Mouse (Mus musculus) megakaryocyte-erythroid progenitor cell, adult 5 weeks (primary cell): ENCODE results near the gene C1ql4. TPM values are rescaled to one million over a fixed set of nuclear protein-coding genes. Genes with fewer than 3 reads are reported as not detected.

Source experiments
- polyA plus RNA-seq: library from polyadenylated mRNA; stranded (reverse); fragments of >175 nt; gene quantifications from 2 replicates; pipeline ENCODE4 v1.2.3, GENCODE M21; 2012

The C1ql4 gene
- polyA plus RNA-seq = not detected in 2 replicates

GRCm38 (mm10) chr15:99087253-99088075 is at the start of gene C1ql4:
C1ql4 (minus strand) TSS chr15:99087817.

DNA sequence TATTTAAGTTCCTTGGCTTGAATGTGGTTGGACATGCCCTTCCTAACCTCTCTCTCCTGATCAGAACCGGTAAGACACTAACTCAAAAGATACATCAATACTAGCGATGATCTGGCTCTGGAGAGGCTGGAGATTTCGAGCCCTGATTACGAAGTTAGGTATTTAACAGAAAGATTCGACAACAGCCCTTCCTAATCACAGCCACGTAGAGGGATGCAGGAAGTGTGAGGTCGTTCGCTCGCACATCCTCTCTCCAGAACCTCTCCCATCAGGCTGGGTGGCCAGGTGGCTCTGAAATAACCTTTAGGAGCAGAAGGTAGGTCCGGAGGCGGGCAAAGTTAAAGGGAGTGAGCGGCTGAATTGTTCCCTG is 38.1 kb upstream of the C1ql4 start, which contains the start of gene Spats2:
Gene Spats2 (plus strand): TSS at position 206 of the 370 bp plus-strand sequence.

GRCm38 (mm10) chr15:99092870-99093269 is 5.3 kb upstream of the C1ql4 start, which contains the start of gene Dnajc22:
Dnajc22 (plus strand) TSS chr15:99093170.

GRCm38 (mm10) chr15:99074019-99074599 is 13.5 kb downstream of the C1ql4 start, which contains the start of gene Troap:
Troap (plus strand) TSS chr15:99074575.

DNA sequence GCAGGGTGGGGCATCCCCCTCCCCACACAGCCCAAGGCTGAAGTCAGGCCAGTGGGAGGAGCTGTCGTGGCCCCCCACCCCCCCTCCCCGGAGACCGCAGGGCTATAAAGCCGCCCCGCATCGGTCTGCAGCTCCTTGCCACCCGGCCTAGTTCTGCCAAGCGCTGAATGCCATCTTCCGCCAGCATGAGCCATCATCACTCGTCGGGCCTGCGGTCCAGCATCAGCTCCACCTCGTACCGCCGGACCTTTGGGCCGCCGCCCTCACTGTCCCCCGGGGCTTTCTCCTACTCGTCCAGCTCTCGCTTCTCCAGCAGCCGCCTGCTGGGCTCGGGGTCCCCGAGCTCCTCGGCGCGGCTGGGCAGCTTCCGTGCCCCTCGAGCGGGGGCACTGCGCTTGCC is 32.6 kb downstream of the C1ql4 start, which contains the start of gene Prph:
Gene Prph (plus strand): TSS at position 135 of the 400 bp plus-strand sequence.

Other genes with a start within 250 kb of the C1ql4 start
- gene Kmt2d, start 216.6 kb downstream of the C1ql4 start, polyA plus RNA-seq = 39.2 and 64.9 TPM in 2 replicates
- gene Rhebl1, start 193.3 kb downstream of the C1ql4 start, polyA plus RNA-seq = 2.7 and 2.8 TPM in 2 replicates
- gene Dhh, start 189.3 kb downstream of the C1ql4 start, polyA plus RNA-seq = not detected in 2 replicates
- 25.8 and 31.6 TPM in 2 replicates for gene Lmbr1l, start 169.6 kb downstream of the C1ql4 start, polyA plus RNA-seq
- gene Tuba1b, start 153.3 kb downstream of the C1ql4 start, polyA plus RNA-seq = 311 and 355 TPM in 2 replicates
- gene Gm49450, start 134.3 kb downstream of the C1ql4 start, polyA plus RNA-seq = 9.9 TPM in 1 of 2 replicates, not detected in the other
- gene Tuba1a, start 134.1 kb downstream of the C1ql4 start, polyA plus RNA-seq = 20.5 and 31.9 TPM in 2 replicates
- gene Tuba1c, start 57.9 kb downstream of the C1ql4 start, polyA plus RNA-seq = 29.3 and 45.8 TPM in 2 replicates
- 0.21 and 0.74 TPM in 2 replicates for gene Prph, start 32.6 kb downstream of the C1ql4 start, polyA plus RNA-seq
- 33.9 and 51.5 TPM in 2 replicates for gene Troap, start 13.2 kb downstream of the C1ql4 start, polyA plus RNA-seq
- gene Dnajc22, start 5.4 kb upstream of the C1ql4 start, polyA plus RNA-seq = not detected in 2 replicates
- gene Spats2, start 38.1 kb upstream of the C1ql4 start, polyA plus RNA-seq = 0.12 and 0.16 TPM in 2 replicates
- gene Kcnh3, start 137.0 kb upstream of the C1ql4 start, polyA plus RNA-seq = not detected in 2 replicates
- 101 and 104 TPM in 2 replicates for gene Mcrs1, start 164.1 kb upstream of the C1ql4 start, polyA plus RNA-seq
- gene Prpf40b, start 207.3 kb upstream of the C1ql4 start, polyA plus RNA-seq = 36.6 and 37.4 TPM in 2 replicates
- gene Fam186b, start 208.1 kb upstream of the C1ql4 start, polyA plus RNA-seq = not detected in 2 replicates